Mouse (Mus musculus) thymus, adult 2 months (tissue): ENCODE results near the gene Ppp2r2c. TPM values are rescaled to one million over a fixed set of nuclear protein-coding genes. Genes with fewer than 3 reads are reported as not detected.

Experiments used
- DNase-seq: peaks from one replicate; pipeline ENCODE4 v3.0.0; 2021
- H3K27ac ChIP-seq: fragments of 200-500 bp; 2 replicates; pipeline ENCODE4 v1.5.1; 2012; ENCODE audit warnings: low read length, control low read depth; ENCODE audit not compliant: control insufficient read depth, insufficient read depth
- H3K27me3 ChIP-seq: fragments of 200-500 bp; 2 replicates; pipeline ENCODE4 v1.6.1; 2012; ENCODE audit warnings: mild to moderate bottlenecking, low read length, moderate library complexity, mixed read lengths; ENCODE audit not compliant: control insufficient read depth, insufficient read depth
- H3K36me3 ChIP-seq: fragments of 200-500 bp; 2 replicates; pipeline ENCODE4 v1.6.1; 2012; ENCODE audit warnings: mild to moderate bottlenecking, low read length, moderate library complexity; ENCODE audit not compliant: control insufficient read depth, insufficient read depth
- H3K4me1 ChIP-seq: fragments of 200-500 bp; replicated peaks from 2 replicates; pipeline ENCODE4 v1.6.1; 2012; ENCODE audit warnings: low read length; ENCODE audit not compliant: control insufficient read depth, insufficient read depth
- H3K4me3 ChIP-seq: fragments of 200-500 bp; 2 replicates; pipeline ENCODE4 v1.5.1; 2012; ENCODE audit warnings: mild to moderate bottlenecking, low read length, control low read depth, moderate library complexity; ENCODE audit not compliant: control insufficient read depth, insufficient read depth
- CTCF ChIP-seq: fragments of 200-500 bp; IDR thresholded peaks from 2 replicates; pipeline ENCODE4 v1.5.1; 2012; ENCODE audit warnings: mild to moderate bottlenecking, control low read depth, low read length, moderate library complexity, borderline replicate concordance; ENCODE audit not compliant: control insufficient read depth, poor library complexity, insufficient read depth; ENCODE audit errors: extremely low read depth
- POLR2A ChIP-seq: fragments of 200-500 bp; IDR thresholded peaks from 2 replicates; pipeline ENCODE4 v1.6.1; 2012; ENCODE audit warnings: mild to moderate bottlenecking, low read length, control low read depth, moderate library complexity; ENCODE audit not compliant: control insufficient read depth, poor library complexity, insufficient read depth; ENCODE audit errors: extremely low read depth
- WGBS: fragments of 180-500 bp; shearing (Covaris S2); methylation state at CpG from one replicate; pipeline ENCODE4 v1.1.7; 2018; 5-methylcytosine and 5-hydroxymethylcytosine counted together
- polyA plus RNA-seq: library from polyadenylated mRNA; depleted of rRNA; stranded (reverse); fragments of >200 nt; gene quantifications from 2 replicates; pipeline ENCODE4 v1.2.3, GENCODE M21; 2012

Ppp2r2c gene
- polyA plus RNA-seq, 1 experiment, result 0.16 TPM

GRCm38 (mm10) chr5:36894070-36894469, 25.8 kb downstream of the Ppp2r2c start:
- no peak for TF ChIP-seq POLR2A
- TF ChIP-seq CTCF, result no peak
- no peak for DNase-seq
- WGBS, result 74% methylated on average over 10 of the region's 10 CpGs

DNA sequence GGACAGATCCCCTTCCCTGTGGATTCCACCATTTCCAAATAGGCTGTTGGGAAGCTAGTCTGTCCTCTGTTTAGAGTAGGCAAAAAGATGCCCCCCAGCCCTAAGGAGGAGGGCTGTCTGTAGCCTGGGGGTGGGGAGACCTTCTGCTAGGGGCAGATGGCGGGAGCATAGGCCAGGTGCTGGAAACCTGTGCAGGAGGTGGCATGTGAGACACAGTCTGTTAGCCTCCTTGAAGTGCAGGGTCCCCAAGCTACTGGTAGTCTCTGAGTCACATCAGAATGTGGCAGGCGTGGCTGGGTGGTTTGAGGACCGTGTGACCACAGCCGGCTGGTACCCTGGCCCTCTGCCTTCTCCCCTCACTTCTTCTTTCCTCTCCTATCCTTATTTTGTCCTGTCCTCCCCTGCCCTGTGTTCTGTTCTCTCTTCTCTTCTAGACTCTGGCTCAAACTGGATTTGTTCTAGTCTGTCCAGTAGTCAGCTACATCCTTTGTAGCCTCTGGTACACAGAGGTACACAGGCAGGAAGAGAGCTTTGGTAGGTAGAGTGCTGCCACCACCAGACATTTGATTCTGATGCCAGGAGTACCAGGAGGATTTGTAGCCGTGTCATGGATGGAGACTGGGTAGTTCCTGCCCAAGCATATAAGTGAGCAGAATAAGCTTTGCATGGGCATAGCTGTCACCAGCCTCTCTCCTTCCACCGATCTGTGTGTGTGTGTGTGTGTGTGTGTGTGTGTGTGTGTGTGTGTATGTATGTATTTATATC, 26.5 kb downstream of the Ppp2r2c start:
- no peaks in the 10 kb centered on the region for H3K27me3 ChIP-seq
- no peak overlapping the region for H3K27ac ChIP-seq
- no peak for TF ChIP-seq POLR2A
- no peak for TF ChIP-seq CTCF
- no peaks in the 10 kb centered on the region for H3K36me3 ChIP-seq
- WGBS, result 69% methylated on average over 6 of the region's 6 CpGs
- no peak for DNase-seq
- H3K4me1 ChIP-seq, result no peaks in the 10 kb centered on the region
- H3K4me3 ChIP-seq, result no peak overlapping the region

More at GRCm38 (mm10) chr5:36894070-36894469, 25.8 kb downstream of the Ppp2r2c start:
- Histone ChIP-seq H3K27me3 (no peaks in the 10 kb centered on the region), H3K27ac (no peak overlapping the region), H3K36me3 (no peaks in the 10 kb centered on the region), H3K4me3 (no peak overlapping the region), H3K4me1 (no peaks in the 10 kb centered on the region)

DNA sequence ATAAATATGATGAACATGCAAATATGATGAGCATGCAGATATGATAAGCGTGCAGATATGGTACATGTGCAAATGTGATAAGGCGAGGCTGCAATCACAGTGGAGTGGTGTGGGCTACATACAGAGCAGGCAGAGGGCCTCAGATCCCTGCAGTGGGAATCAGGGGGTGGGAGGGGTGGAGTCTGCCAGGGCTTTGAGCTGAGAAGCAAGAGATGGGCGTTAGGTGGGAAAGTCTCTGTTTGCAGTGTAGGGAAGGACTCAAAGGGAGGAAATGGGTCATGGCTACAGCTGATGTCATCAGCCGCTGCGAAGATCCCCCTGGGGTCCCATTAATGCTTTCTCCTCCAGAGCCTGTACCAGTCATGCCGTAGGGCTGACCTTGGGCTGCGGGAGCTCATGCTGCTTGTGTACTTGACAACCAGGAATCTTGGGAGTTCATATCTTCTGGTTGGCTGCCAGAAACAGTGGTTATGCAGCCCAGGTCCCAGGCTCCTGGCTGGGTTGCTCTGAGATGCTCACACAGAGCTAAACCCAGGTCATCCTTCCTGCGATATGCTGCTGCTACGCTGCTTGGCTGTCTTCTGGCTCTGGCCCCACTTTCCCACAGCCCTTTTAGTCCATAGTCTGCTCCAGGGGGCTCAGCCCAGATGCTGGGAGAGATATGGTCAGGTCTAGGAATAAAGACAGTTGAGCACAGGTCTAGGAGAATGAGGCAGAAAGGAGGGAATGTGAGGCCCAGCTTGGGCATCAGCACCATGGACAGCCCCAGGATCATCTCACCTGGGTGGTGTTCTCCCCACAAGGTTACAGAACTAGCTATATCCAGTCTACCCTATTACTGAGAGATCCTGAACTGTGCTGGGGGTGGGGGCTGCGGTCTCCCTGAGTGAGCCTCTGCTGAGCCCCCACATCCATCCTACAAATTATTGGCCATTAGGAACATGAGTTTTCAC, 27.6 kb downstream of the Ppp2r2c start:
- no peaks in the 10 kb centered on the region for H3K36me3 ChIP-seq
- no peaks in the 10 kb centered on the region for H3K27me3 ChIP-seq
- no peak overlapping the region for H3K27ac ChIP-seq
- TF ChIP-seq CTCF, result no peak
- TF ChIP-seq POLR2A, result no peak
- DNase-seq, result no peak
- no peak overlapping the region for H3K4me3 ChIP-seq
- H3K4me1 ChIP-seq, result no peaks in the 10 kb centered on the region
- 81% methylated on average over 10 of the region's 10 CpGs for WGBS

- H3K27me3 ChIP-seq, result no peaks in the 10 kb centered on the region
- TF ChIP-seq CTCF (no peak), POLR2A (no peak)
- no peak overlapping the region for H3K4me3 ChIP-seq
- H3K4me1 ChIP-seq, result no peaks in the 10 kb centered on the region
- WGBS, result 92% methylated on average over 8 of the region's 8 CpGs
- no peak for DNase-seq
- no peaks in the 10 kb centered on the region for H3K36me3 ChIP-seq
- no peak overlapping the region for H3K27ac ChIP-seq
Observed at GRCm38 (mm10) chr5:36897999-36898398, 29.7 kb downstream of the Ppp2r2c start.

DNA sequence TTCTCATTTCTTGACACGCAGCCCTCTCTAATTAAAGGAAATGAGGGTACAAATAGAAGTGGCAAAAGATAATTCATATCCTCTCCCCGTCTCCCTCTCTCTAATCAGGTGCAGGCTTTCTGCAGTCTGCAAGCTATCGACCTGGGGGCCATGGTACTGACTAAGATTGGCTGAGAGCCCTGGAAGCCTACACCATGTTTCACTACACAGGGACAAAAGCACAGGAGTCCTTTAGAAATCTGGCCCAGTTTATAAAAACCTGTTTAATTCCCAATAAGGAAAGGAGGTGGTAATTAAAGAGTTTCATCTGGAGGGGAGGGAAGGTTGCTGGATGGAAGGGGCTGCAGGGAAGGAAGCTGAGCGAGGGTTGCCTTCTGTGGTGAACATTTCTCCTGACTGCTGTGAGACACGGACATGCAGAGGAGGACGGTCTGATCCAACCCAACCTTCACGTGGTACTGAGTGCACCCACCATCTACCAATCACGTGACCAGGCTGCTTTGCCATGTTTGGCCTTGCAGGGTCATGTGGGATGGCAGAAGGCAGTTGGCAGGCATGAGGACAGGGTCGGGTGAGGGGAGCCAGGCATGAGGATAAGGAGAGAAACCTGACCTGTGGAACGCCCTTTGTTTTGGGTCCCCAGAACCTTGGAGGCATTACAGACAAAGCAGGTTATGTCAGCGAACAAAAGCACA, 30.2 kb downstream of the Ppp2r2c start:
- 76% methylated on average over 11 of the region's 11 CpGs for WGBS
- Histone ChIP-seq H3K27ac (no peak overlapping the region), H3K4me3 (no peak overlapping the region), H3K27me3 (no peaks in the 10 kb centered on the region), H3K36me3 (no peaks in the 10 kb centered on the region), H3K4me1 (no peaks in the 10 kb centered on the region)
- no peak for TF ChIP-seq POLR2A
- TF ChIP-seq CTCF, result no peak
- DNase-seq, result no peak

DNA sequence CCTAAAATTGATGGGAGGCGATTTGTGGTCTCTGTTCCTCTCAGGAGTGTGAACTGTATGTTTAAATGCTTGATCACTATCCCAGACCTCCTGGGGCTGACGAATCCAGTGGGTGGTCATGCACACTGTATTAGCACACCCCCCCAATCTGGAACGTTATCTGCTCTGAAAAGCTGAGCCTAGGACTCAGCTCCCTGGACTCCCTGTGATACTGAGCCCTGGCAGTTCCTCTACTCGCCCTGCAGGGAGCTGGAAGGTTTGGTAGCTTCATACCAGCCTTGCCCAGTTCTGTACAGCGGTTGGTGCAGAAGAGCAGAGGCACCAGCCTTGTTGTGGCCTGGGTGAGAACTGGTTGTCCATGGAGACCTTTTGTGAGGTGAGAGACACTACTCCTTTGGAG, 31.1 kb downstream of the Ppp2r2c start:
- no peak for DNase-seq
- H3K4me1 ChIP-seq, result no peaks in the 10 kb centered on the region
- H3K27me3 ChIP-seq, result no peaks in the 10 kb centered on the region
- no peaks in the 10 kb centered on the region for H3K36me3 ChIP-seq
- no peak overlapping the region for H3K27ac ChIP-seq
- 81% methylated on average over 5 of the region's 5 CpGs for WGBS
- H3K4me3 ChIP-seq, result no peak overlapping the region
- no peak for TF ChIP-seq POLR2A
- TF ChIP-seq CTCF, result no peak
